ENCODE assay signal across 23 mouse cellular contexts in genomic region chr1:172472909-172473308, GRCm38 (mm10). TPM values are rescaled to one million over a fixed set of nuclear protein-coding genes. Genes with fewer than 3 reads are reported as not detected.
DNase-seq lines count a peak whose midpoint lies in the region; ATAC-seq and TF ChIP-seq lines count a peak whose summit lies in the region.
"Had no signal": no experiment of that assay in that cellular context is flagged by ENCODE, and none has a peak within 500 bp of the region (broad histone marks: within the 10 kb centered on the region; RNA-seq: fewer than 3 reads in every experiment).

No protein-coding gene starts in this region.

- H3K27me3 ChIP-seq in spleen, adult 2 months (ENCODE audit: control insufficient read depth, insufficient read depth, low read length), result no peaks in the 10 kb centered on the region
- H3K27me3 ChIP-seq: embryonic facial prominence, embryonic 12.5 days; forebrain, embryonic 12.5 days; Patski had no signal

- H3K4me3 ChIP-seq in spleen, adult 2 months (ENCODE audit: extremely low read depth, insufficient read depth, insufficient read length), result no peak overlapping the region
- no peak overlapping the region for H3K4me3 ChIP-seq in macrophage (ENCODE audit: inconsistent target)
- H3K4me3 ChIP-seq: embryonic facial prominence, embryonic 10.5 days; embryonic facial prominence, embryonic 12.5 days; forebrain, embryonic 10.5 days; forebrain, embryonic 12.5 days had no signal

- no peaks in the 10 kb centered on the region for H3K36me3 ChIP-seq in spleen, adult 2 months (ENCODE audit: control insufficient read depth, insufficient read depth, low read length)
- no peaks in the 10 kb centered on the region for H3K36me3 ChIP-seq in macrophage (ENCODE audit: inconsistent target)
- H3K36me3 ChIP-seq: embryonic facial prominence, embryonic 10.5 days; embryonic facial prominence, embryonic 12.5 days; forebrain, embryonic 10.5 days; forebrain, embryonic 12.5 days; G1E had no signal

- no peak for TF ChIP-seq CTCF in spleen, adult 2 months (IDR thresholded peaks at IDR 0.05; ENCODE audit: extremely low read depth, insufficient read depth, insufficient read length, insufficient replicate concordance)

- no peak for TF ChIP-seq POLR2A in spleen, adult 2 months (IDR thresholded peaks at IDR 0.05; ENCODE audit: low read depth, low read length)

- H3K4me1 ChIP-seq in spleen, adult 2 months (ENCODE audit: control insufficient read depth, insufficient read depth, insufficient read length), result peaks cover 29% of the 10 kb centered on the region; the same call in 1 of the 2 replicates
- H3K4me1 ChIP-seq: embryonic facial prominence, embryonic 12.5 days; forebrain, embryonic 10.5 days; forebrain, embryonic 12.5 days had no signal

- H3K27ac ChIP-seq in spleen, adult 2 months (ENCODE audit: insufficient read depth, low read length), result peak overlapping the region; percentile 58; the same call in 1 of the 2 replicates
- peak overlapping the region; percentile 7; the same call in 1 of the 2 replicates for H3K27ac ChIP-seq in macrophage
- H3K27ac ChIP-seq: embryonic facial prominence, embryonic 10.5 days; embryonic facial prominence, embryonic 12.5 days; forebrain, embryonic 10.5 days; forebrain, embryonic 12.5 days had no signal

- ATAC-seq in erythroid progenitor cell, adult 5-6 weeks (replicated peaks; ENCODE audit: low FRiP score, poor library complexity, severe bottlenecking), result no peak
- ATAC-seq: activated CD4-positive, CD25-positive, alpha-beta regulatory T cell, adult 4 months; forebrain, embryonic 14.5 days; forebrain, embryonic 16.5 days; Patski had no signal

- H3K79me2 ChIP-seq in macrophage (ENCODE audit: inconsistent target), result peaks cover 15% of the 10 kb centered on the region; the same call in 1 of the 2 replicates

- DNase-seq in spleen, adult 2 months (ENCODE audit: low read depth in 1 of 2, low spot score in 2 of 2), result no peak
- DNase-seq in spleen, postnatal 36 days (ENCODE audit: low spot score in 2 of 2), result no peak
- no peak for DNase-seq in right cerebral cortex, adult 18-20 months
- DNase-seq: adrenal gland, adult 8-10 months; adrenal gland, postnatal 14 days; adrenal gland, postnatal 36 days; cerebellum, adult 11-12 months; cerebellum, adult 2 months; cerebellum, adult 9-10 months; cerebellum, postnatal 10 days; cerebellum, postnatal 25 days had no signal

RNA-seq across cellular contexts. Expression of gene Slamf9, which starts 2.2 kb away (rescaled TPM):
- 4.3 and 5.5 TPM in 2 replicates for polyA plus RNA-seq in spleen, adult 2 months (2012; rRNA removed)
- total RNA-seq in macrophage (2018; cell fraction: chromatin; rRNA removed), result 10 to 100 TPM in 13 of 26 experiments, 1 to 10 TPM in 9, under 1 TPM in 3, not detected in 1; 0.66 to 36.6 (median 11.8) TPM
- 100 to 1,000 TPM in 12 of 26 experiments, 10 to 100 TPM in 2, 1 to 10 TPM in 12; 5.5 to 152 (median 54.7) TPM for total RNA-seq in macrophage (2018; cell fraction: cytosol; rRNA removed)
- total RNA-seq in macrophage (2018; cell fraction: nucleus; rRNA removed), result 100 to 1,000 TPM in 5 of 26 experiments, 10 to 100 TPM in 10, 1 to 10 TPM in 11; 2.9 to 213 (median 40.5) TPM
- 8.4 to 43.7 TPM (median 12.1 TPM) in 3 replicates for polyA plus RNA-seq in macrophage (2018)
- total RNA-seq in erythroid progenitor cell, adult 5-6 weeks (2015; ENCODE audit: low replicate concordance), result 1.1 TPM in 1 of 2 replicates, not detected in the other
- 0.90 and 2.7 TPM in 2 replicates for total RNA-seq in erythroid progenitor cell, adult 5-6 weeks (2017; ENCODE audit: low replicate concordance)
- total RNA-seq: G1E had no signal
- polyA plus RNA-seq: embryonic facial prominence, embryonic 10.5 days; forebrain, embryonic 10.5 days; forebrain, embryonic 12.5 days; forebrain, embryonic 16.5 days; G1E had no signal

RNA-seq across cellular contexts. Expression of gene Igsf9, which starts 8.7 kb away (rescaled TPM):
- polyA plus RNA-seq in spleen, adult 2 months (2012; rRNA removed), result 8.6 and 9.0 TPM in 2 replicates
- total RNA-seq in macrophage (2018; cell fraction: chromatin; rRNA removed), result 10 to 100 TPM in 14 of 26 experiments, 1 to 10 TPM in 12; 3.3 to 66.1 (median 16.9) TPM
- total RNA-seq in macrophage (2018; cell fraction: cytosol; rRNA removed), result 1 to 10 TPM in 15 of 26 experiments, under 1 TPM in 11; 0.43 to 3.6 (median 1.3) TPM
- 10 to 100 TPM in 15 of 26 experiments, 1 to 10 TPM in 11; 3.2 to 47.9 (median 14.3) TPM for total RNA-seq in macrophage (2018; cell fraction: nucleus; rRNA removed)
- polyA plus RNA-seq in macrophage (2018), result 0.24 to 1.5 TPM (median 0.64 TPM) in 3 replicates
- total RNA-seq in erythroid progenitor cell, adult 5-6 weeks (2015; ENCODE audit: low replicate concordance), result not detected in 2 replicates
- 2.4 TPM in 1 of 2 replicates, not detected in the other for total RNA-seq in erythroid progenitor cell, adult 5-6 weeks (2017; ENCODE audit: low replicate concordance)
- polyA plus RNA-seq: activated CD4-positive, CD25-positive, alpha-beta regulatory T cell, adult 4 months; G1E had no signal

RNA-seq across cellular contexts. Expression of gene Tagln2, which starts 26.9 kb away (rescaled TPM):
- polyA plus RNA-seq in spleen, adult 2 months (2012; rRNA removed), result 186 and 208 TPM in 2 replicates
- total RNA-seq in macrophage (2018; cell fraction: chromatin; rRNA removed), result 100 to 1,000 TPM in 13 of 26 experiments, 10 to 100 TPM in 13; 30.9 to 294 (median 104) TPM
- 100 to 1,000 TPM; 222 to 636 (median 285) TPM for total RNA-seq in macrophage (2018; cell fraction: cytosol; rRNA removed)
- 100 to 1,000 TPM in 23 of 26 experiments, 10 to 100 TPM in 3; 72.7 to 364 (median 181) TPM for total RNA-seq in macrophage (2018; cell fraction: nucleus; rRNA removed)
- 178 to 475 TPM (median 441 TPM) in 3 replicates for polyA plus RNA-seq in macrophage (2018)
- 95.6 and 112 TPM in 2 replicates for total RNA-seq in erythroid progenitor cell, adult 5-6 weeks (2015; ENCODE audit: low replicate concordance)
- 21.1 and 56.0 TPM in 2 replicates for total RNA-seq in erythroid progenitor cell, adult 5-6 weeks (2017; ENCODE audit: low replicate concordance)

RNA-seq across cellular contexts. Expression of gene Cfap45, which starts 47.7 kb away (rescaled TPM):
- 0.19 and 0.20 TPM in 2 replicates for polyA plus RNA-seq in spleen, adult 2 months (2012; rRNA removed)
- 1 to 10 TPM in 24 of 26 experiments, under 1 TPM in 2; 0.40 to 9.7 (median 4.8) TPM for total RNA-seq in macrophage (2018; cell fraction: chromatin; rRNA removed)
- 1 to 10 TPM in 16 of 26 experiments, under 1 TPM in 10; 0.62 to 1.8 (median 1.1) TPM for total RNA-seq in macrophage (2018; cell fraction: cytosol; rRNA removed)
- 1 to 10 TPM in 22 of 26 experiments, under 1 TPM in 4; 0.59 to 5.6 (median 2.6) TPM for total RNA-seq in macrophage (2018; cell fraction: nucleus; rRNA removed)
- polyA plus RNA-seq in macrophage (2018), result 1.6 to 2.7 TPM (median 1.7 TPM) in 3 replicates
- total RNA-seq in erythroid progenitor cell, adult 5-6 weeks (2015; ENCODE audit: low replicate concordance), result not detected in 2 replicates
- not detected in 2 replicates for total RNA-seq in erythroid progenitor cell, adult 5-6 weeks (2017; ENCODE audit: low replicate concordance)
- polyA plus RNA-seq: C2C12, G1E had no signal
